Mouse (Mus musculus): Measurements from ENCODE around the gene Actr8. TPM values are rescaled to one million over a fixed set of nuclear protein-coding genes. Genes with fewer than 3 reads are reported as not detected.

Actr8 gene
- total RNA-seq (2021) = 10 to 100 TPM; 37.7 to 40.7 TPM
- long read RNA-seq, experiment 1, transcript Actr8-201 (13 exons, 2,119 nt) = major isoform, 31 of 40 reads
- long read RNA-seq, experiment 1, partial matches to known transcripts = 4 of 40 reads
- long read RNA-seq, experiment 1, other reads (novel, unspliced or antisense) = 5 of 40 reads
- long read RNA-seq, experiment 2, transcript Actr8-201 (13 exons, 2,119 nt) = major isoform, 19 of 22 reads
- long read RNA-seq, experiment 2, partial matches to known transcripts = 1 of 22 reads
- long read RNA-seq, experiment 2, other reads (novel, unspliced or antisense) = 2 of 22 reads

DNA sequence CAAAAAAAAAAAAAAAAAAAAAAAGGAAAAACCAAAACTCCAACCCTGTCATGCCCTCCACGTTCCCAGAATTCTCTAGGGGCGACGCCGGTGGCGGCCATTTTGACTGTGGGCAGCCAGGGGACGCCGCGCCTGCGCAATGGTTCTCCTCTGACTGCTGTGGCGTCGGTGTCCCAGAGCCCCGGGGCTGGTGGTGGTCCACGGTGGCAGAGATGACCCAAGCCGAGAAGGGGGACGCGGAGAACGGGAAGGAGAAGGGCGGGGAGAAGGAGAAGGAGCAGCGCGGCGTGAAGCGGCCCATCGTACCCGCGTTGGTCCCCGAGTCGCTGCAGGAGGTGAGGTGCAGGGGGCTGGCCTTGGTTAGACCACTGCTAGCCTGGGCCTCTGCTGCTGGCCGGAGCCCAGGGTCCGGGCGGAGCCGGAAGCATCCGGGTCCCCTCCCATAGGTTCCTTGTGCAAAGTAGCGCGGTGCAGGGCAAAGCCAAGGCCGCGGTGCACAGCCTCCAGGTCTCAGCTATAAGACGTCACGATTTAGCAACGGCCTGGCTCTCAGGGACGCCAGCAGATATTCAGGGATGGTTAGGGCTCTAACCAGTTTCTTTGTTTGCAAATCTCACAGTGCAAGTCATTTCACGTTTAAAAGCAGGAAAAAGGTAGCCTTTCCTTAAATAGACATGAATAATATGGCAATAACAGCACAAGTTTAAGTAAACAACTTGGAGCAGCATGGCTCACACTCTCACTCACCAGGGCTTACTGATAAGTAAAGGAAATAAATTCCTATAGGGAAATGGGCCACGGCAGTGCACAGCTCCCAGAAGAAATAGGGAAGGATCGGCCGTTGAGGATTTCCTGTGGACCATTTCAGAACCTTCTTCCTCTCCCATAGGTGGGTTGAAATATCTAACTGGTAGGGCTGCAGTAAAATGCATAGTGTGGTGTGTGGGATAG, at the start of gene Actr8:
TSS of gene Actr8 (plus strand) at position 84 of the 951 bp plus-strand sequence.
- DNase-seq = peak; percentile 95 to 98

DNA sequence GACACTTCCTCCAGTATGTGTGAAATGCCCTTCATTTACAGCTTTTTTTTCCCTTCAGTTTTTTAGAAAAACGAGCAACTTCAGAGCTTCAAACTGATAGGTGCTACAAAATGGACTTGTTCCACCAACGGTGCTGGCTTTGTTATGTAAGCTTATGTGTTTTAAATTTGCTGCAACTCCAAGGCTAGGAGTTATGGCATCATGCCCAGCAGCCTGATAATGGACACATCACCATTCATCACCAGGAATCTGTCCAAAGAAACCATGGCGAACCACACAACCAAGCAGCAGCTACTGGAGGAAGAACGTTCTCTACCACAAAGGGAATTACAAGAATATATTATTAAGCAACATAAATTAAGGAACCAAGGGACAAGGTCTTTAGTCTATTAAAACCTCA, 49.2 kb upstream of the Actr8 start:
- DNase-seq = no peak

DNA sequence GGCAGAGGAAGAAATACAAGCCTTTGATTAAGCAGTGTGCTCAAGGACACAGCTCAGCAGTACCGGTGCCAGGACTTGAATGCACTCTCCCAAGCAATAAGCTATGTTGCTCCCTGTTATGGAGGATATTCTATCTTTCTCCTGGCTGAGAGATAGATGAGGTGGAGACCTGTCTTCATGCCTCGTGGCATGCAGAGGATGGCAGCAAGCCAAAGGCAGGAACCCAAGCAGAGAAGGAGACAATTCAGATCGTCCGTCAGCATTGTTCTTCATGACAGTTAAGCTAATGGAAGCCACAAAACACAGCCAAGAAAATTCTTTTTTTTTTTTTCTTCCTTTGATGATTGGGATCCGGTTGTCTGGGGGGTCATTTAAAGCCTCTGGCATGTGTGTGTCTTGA, 42.6 kb upstream of the Actr8 start:
- no peak for DNase-seq

DNA sequence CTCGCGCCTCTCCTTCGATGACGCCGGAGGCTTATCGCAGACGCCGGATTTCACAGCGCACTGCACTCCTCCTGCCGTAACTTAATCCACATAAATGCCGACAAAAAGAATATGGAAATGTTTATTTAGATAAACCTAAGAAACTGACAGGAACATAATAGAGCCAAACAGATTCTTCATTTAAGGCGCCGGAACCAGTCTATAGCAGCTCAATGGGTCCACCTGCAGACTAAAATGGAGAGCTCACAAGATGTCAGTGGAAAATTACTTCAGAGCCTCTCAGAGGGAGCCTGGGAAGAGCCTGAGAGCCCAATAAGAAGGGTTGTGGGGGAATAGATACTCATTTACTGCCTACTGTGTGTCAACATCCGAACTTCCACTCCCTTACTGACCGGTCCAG, 40.7 kb upstream of the Actr8 start:
- no peak for DNase-seq

DNA sequence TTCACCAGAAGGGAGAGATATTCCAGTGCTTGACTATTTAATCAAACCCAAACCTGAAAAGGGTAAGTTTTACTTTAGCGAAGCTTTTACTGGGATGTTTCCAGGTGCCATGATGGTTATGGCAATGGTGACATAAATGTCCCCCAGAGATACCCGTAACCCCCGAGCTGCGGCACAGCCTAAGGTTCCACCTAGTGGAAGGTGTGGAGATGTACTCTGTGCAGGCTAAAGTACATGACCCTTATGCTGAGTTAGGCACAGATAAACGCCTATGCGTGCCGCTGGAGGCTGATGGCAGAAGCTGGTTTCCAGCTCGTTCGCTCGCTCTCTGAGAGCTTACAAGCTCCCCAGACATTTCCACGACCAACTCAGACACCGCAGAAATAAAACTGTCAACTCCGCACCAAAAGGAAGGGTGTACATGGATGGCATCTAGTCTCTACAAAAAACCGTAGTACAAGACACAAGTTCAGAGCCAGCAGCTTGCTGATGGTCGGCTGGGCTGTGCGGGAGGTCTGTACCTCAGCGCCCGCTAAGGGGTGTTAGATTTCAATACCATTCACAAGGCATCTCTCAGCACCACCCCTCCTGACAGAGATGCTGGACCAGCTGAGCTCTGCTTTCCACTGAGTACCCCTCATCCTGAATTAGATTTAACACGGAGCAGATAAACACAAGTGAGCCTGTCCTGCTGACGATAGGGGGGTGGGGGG, 38.4 kb upstream of the Actr8 start:
- DNase-seq = no peak

DNA sequence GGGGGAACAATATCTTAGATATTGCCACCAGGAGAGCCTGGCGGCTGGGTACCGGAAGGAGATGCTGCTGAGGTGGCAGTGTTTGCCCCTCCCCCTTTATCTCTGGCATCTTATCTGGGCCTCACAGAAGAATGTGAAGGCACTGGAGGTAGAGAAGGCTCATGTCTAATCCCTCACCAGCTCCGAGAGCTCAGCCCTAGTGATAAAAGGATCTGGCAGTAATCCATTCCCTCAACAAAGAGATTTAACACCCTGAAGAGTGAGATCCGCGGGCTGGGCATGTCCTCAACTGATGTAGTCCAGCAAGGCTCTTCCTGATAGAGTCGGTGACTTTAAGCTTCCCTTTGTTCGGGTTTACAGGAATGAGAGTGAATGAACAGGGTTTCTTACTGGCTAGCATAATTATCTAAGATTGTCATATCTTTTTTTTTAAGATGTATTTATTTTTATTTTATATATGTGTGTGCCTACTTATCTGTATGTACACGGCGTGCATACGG, 37.8 kb upstream of the Actr8 start:
- no peak for DNase-seq

DNA sequence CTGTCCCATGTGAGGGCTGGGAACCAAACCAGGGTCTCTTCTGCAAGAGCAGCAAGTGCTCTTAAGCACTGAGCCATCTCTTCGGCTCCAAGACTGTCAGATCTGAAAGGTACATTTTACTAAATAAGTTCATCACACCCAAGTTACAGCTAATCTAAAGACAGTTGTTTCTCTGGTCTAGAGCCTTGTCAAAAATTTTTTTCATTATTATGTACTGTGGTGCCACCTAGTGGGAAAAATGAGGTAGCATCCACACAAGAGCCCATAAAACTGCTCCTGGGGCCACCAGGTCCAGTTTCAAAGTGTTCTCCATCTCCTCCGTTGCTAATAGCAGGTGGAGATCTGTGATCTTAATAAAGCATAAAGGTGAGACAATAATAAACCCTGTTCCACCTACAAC, 37.3 kb upstream of the Actr8 start:
- peak; percentile 38 to 69 for DNase-seq

DNA sequence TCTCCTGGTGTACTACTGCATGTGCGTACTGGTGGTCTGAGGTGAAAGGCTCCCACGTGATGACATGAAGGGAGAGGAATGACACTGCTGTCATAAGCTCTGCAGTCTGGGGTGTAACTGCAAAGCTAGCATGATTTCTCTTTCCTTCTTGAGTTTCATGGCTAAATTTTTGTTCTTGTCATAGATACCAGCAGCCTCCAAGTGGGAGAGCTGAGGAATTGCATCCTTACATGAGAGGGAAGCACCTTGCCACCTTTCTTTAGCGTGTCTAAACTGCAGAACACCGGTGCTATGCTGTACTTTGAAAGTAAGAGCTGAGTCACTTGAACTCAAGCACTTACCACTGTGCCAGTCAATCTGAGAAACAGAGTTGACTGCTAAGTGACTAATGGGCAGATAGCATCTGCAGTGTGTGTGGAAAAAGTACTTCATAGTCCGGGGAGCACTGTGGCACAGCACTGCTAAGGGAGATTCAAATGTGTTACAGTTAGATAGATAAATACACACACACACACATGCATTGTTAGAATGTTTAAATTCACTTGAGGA, 31.3 kb upstream of the Actr8 start:
- DNase-seq = no peak

DNA sequence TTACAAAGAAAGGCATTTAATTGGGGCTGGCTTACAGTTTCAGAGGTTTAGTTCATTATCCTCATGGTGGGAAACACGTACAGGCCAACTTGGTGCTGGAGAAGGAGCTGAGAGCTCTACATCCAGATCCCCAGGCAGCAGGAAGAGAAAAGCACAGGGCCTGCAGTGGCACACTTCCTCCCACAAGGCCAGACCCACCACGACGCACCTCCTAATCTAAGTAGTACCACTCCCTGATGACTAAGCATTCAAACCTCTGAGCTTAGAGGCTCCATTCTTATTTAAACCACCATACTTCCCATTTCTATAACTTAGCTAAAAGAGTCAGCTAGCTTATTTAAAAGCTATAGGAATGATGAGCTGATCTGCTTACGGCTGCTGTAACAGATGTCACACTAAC, 27.3 kb upstream of the Actr8 start:
- DNase-seq = no peak

DNA sequence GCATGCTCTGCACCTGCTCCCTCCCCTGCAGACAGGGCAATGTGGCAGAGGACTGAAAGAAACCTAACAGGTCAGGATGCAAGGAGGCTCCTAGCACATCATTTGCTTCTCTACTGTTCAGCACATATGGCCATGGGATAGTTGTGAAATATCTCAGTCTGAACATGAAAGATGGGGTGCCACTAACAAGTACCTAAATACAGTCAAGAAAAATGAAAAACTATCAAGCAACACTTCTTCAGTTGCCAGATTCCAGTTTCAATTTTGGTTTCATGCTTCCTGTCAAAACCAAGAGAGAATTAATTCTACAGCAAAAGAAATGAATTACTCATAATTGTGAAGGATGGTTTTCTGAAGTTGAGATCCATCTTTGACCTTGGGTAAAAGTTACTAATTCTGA, 20.7 kb upstream of the Actr8 start:
- DNase-seq = no peak

DNA sequence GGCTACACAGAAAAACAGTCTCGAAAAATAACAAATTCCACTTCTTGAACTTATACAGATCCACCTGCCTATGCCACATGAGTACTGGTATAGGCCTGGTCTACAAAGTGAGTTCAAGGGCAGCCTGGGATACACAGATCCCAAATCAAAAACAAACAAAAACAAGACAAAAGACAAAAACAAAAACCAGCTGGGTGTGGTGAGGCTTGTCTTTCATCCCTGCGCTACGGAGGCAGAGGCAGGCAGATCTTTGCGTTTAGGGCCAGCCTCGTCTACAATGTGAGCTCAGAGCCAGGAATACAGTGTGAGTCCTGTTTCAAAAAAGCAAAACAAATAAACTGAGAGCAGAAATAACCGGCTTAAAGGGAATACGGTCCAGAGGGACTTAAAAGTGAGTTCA, 10.5 kb upstream of the Actr8 start:
- no peak for DNase-seq

DNA sequence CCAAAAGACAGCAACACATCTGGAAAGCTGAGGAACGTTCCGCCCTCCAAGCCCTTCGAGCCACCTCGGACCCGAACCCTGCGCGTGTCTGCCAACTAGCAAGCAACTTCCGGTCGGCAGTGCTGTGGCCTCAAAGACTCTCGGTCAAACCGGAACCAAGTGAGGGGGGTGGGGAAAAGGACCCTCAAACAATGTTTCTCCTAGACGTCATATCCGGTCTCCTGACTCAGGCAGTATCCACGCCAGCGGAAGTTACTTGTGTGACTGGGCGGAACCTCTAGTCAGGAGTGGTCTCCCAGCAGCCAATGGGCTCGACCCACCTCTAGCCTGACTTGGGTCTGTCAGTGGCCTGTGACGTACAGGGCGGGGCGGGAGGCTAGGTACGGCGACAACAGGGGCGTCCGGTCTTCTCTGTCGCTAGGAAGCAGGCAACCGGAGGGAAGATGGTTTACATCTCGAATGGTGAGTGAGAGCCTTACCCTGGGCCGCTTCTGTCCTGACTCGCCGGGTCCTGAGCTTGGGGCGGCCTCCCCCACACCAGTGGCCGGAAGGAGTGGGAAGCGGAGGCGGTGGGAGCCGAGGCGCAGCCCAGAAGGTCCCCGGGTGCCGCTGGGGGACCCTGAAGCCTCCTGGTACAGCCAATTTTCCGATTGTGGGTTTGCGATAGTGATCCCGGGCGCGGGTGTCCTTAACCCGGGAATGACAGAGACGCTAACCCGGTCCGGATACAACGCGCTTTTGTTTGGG, 9.9 kb upstream of the Actr8 start, which contains the start of gene Selenok:
TSS of gene Selenok (plus strand) at position 234 of the 747 bp plus-strand sequence.
- peak; percentile 98 to 99 for DNase-seq

DNA sequence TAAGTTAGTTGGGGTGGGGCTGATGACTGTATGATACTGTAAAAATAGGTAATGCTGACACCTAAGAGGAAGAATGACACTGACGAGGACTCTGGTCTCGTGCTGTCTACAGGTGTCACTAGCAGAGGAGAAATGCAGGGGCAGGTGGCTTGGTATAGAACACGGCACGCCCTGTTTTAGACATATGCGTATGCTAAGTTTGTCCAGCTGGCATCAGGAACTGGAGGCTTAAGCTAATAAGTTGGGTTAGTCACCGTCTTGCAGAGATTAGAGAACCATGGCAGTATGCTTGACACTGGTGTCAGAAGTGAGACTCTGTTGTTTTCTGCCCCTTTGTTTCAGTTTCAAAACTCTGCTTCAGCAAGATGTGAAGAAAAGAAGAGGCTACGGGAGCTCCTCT, 6.7 kb upstream of the Actr8 start:
- DNase-seq = no peak

DNA sequence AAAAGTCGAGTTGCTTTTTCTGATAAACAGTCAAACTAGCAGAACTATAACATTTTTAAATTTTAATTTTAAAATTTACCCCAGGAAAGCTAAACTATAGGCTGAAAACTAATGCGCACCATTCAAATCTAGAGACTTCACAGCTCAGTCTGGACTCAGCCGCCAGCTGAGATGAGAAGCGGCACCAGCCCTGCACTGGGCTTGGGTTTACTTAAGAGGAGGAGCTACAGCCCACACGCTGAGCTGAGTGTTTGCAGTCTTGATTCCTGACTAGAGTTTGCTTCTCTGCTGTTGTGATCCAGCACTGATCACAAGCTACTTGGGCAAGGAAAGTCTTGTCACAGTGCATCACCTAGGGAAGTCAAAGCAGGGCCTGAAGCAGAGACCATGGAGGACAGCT, 6.1 kb upstream of the Actr8 start:
- no peak for DNase-seq

DNA sequence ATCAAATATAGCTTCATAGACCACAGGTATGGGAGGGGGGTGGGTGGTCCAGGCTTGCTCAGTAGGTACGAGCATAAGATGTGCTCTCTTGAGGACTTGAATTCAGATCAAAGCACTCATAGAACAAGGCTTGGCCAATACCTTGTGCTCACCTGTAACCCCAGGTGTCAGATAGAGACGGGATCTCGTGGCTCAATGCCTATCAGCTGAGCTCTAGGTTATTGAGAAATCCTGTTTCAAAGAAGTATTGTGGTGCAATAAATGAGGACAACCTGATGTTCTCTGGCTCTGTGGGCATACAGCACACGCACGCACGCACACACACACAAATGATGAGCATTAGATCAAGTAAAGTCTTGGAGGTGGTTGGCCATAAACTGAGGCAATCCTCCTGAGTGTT, 1.2 kb upstream of the Actr8 start:
- DNase-seq = no peak

DNA sequence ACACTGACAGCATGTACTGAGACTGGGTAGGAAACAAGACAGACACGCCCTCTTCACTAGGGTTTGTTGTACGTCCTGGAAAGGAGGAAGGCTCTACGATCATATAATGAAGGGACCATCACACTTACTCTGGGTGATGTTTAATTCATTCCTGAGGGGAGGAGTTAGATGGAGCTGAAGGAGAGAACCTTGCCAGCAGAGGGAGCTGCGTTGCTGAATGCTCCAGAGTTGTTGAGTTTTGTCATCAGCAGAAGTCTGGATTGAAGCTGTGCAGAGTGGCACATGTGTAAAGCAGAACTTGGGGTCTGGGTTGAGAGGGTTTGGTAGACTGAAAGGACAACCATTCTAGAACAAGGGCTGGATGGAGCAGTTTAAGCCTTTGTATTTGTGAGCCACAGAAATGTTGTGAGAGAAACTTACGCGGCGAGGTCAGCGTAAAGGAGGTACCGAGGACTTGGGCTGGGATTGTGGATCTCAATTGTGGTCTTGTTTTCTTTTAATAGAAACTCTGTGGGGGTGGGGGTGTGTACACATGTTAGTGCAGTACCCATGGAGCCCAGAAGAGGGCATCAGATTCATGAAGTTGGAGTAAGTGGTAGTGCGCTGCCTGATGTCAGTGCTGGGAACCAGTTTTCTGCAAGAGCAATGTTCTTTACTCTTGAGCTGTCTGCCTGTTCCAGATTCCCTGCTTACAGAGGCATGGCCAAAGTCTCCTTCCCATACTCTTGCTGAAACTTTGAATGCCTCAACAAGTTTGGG, 2.5 kb downstream of the Actr8 start:
- DNase-seq = no peak

DNA sequence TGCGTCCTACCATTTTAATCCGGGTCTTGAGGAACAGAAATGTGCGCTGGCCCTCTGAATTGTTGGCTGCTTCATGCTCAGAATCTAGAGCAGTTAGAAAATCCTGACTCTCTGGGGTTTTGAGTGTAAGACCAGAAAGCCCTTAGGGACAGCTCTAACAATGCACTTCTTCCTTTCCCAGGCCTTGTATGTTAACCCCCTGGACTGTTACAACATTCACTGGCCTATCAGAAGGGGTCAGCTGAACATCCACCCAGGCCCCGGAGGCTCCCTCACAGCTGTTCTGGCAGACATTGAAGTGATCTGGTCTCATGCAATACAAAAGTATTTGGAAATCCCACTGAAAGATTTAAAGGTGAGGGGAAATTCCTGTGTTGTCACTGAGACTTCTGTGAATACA, 8.0 kb downstream of the Actr8 start:
- peak in 1 of 2 experiments; percentile 54 for DNase-seq

DNA sequence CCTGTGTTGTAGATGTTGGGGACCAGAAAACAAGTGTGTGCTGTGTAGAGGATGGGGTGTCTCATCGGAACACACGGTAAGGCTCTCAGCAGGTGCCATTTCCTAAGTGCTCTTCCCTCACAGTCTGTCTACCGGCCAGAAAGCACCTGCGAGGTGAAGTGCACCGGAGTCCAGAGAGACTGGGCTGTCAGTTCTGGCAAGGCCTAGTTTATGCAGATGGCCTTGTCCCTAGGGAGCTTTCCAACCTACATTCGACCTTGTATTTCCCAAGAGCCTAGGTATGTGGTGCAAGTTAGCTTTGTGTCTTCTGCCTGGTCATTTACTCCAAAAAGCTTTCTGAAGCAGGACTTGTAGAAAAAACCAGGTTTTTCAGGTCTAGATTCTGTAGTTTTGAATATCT, 9.1 kb downstream of the Actr8 start:
- DNase-seq = no peak

DNA sequence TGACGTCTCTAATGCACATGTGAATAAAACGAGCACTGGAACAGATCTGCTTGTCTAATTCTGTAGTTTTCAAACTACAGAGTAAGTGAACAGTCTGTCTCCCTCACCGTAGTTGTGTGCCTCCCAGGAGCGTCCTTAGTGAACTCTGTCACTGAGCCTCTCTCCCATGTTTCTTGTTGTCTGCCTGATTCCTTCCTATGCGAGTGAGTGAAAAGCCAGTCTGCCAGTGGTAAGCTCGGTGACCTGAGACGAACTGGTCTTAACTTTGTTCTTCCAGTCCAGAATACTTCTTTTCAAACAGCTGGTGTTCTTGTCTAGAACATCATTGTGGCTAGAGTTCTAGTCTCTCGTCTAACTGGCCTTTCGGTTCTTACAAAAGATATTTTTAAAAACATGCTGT, 9.6 kb downstream of the Actr8 start:
- no peak for DNase-seq

DNA sequence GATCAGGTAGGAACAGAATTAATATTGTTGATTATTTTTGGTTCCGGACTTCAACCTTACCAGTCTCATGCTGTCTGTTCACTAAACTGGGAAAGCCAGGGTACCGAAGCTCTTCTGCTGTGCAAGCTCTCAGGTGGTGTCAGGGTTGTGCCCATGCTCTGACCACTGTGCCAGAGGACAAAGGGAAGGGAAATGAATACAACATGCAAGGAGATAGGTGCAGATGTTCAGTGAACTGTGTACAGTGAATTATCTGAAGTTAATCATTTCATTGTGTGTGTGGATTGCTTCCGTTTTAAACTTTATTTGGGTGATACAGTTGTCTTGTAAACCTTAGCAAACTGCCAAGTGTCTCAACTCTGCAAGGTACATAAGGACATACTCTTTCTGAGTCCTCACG, 10.2 kb downstream of the Actr8 start:
- DNase-seq = no peak

DNA sequence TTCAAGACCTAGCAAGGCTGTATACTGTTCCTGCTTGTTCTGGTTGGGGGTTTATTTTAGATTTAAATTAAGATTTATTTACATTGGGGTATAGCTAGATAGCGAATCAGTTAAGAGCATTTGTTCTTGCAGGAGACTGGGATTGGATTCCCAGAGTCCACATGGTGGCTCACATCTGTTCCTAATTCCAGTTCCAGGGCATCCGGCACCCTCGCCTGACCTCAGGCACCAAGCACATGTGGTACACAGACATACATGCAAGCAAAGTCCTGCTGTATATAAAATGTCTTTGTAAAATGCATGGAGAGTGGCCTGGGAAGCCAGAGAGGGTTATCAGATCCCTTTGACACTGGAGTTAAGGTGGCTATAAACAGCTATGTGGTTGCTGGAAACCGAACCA, 16.8 kb downstream of the Actr8 start:
- no peak for DNase-seq
